Comparison of ENCODE assay signal across 8 mouse cellular contexts in the genomic region with DNA sequence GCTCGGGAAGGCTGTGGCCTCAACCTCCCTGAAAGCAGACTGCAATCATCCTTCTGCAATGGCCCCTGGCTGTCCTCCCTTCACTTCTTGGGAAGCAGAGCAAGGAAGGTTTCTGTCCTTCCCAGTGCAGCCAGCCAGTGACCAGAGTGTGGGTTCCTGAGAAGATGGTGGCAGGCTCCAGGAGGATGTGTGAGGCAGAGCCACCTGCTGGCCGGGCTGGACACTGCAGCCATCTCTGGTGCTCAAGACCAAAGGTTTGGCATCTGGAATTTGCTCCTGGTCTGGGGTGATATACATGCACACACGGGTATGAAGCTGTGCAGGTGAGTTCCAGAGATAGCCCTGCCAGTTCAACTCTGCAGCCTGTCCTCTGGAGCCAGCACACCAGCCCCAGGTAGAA.
DNase-seq lines count a peak whose midpoint lies in the region; ATAC-seq and TF ChIP-seq lines count a peak whose summit lies in the region.

No protein-coding gene starts in this region.

- H3K9me3 ChIP-seq in heart, embryonic 11.5 days (replicated peaks; ENCODE audit: control insufficient read depth, low read length) = no peaks in the 10 kb centered on the region
- peaks cover 53% of the 10 kb centered on the region for H3K9me3 ChIP-seq in CH12.LX (replicated peaks; ENCODE audit: low read length)
- no peaks in the 10 kb centered on the region for H3K9me3 ChIP-seq in embryonic facial prominence, embryonic 11.5 days (replicated peaks; ENCODE audit: control insufficient read depth, low read length)
- H3K9me3 ChIP-seq in lung, embryonic 16.5 days (ENCODE audit: control insufficient read depth, low read length) = no peaks in the 10 kb centered on the region

- TF ChIP-seq EP300 in CH12.LX (IDR thresholded peaks at IDR 0.05; ENCODE audit: low read length) = no peak

- in situ Hi-C loops in CH12.LX (cut with MboI; ENCODE audit: low pct_ligation_motif_present, low pct_unique_long_range_greater_than_20kb, low sequenced_read_pairs) = loop anchor here (25.0 kb wide), 1 partner anchor 1571 kb away; no protein-coding TSS in a partner anchor

- dilution Hi-C loops in CH12.LX (cut with MboI; ENCODE audit: extremely low pct_ligation_motif_present, extremely low pct_unique_long_range_greater_than_20kb, low sequenced_read_pairs) = no loop called here

- 35% methylated on average over 3 of the region's 3 CpGs for WGBS in heart, embryonic 11.5 days (ENCODE audit: insufficient replicate concordance)
- WGBS in bone marrow, adult 2 months = 28% methylated on average over 3 of the region's 3 CpGs
- WGBS in embryonic facial prominence, embryonic 11.5 days = 25% methylated on average over 3 of the region's 3 CpGs
- WGBS in lung, embryonic 16.5 days = 26% methylated on average over 3 of the region's 3 CpGs

- no peak for TF ChIP-seq POLR2A in CH12.LX (IDR thresholded peaks at IDR 0.05; ENCODE audit: low read depth, low read length)
- TF ChIP-seq POLR2A in bone marrow, adult 2 months (IDR thresholded peaks at IDR 0.05; ENCODE audit: borderline replicate concordance, control insufficient read depth, low read depth, low read length) = no peak

- no peak overlapping the region for H3K27ac ChIP-seq in heart, embryonic 11.5 days (ENCODE audit: low read depth, low read length)
- H3K27ac ChIP-seq in CH12.LX (ENCODE audit: insufficient read depth, low read depth) = no peak overlapping the region
- no peak overlapping the region for H3K27ac ChIP-seq in bone marrow, adult 2 months (ENCODE audit: control insufficient read depth, insufficient read depth, low read depth, low read length, poor library complexity)
- H3K27ac ChIP-seq in embryonic facial prominence, embryonic 11.5 days (replicated peaks; ENCODE audit: low read depth, low read length) = no peak overlapping the region
- no peak overlapping the region for H3K27ac ChIP-seq in lung, embryonic 16.5 days (ENCODE audit: low read length)

- DNase-seq in heart, adult 11 months = peak; percentile 79
- DNase-seq in CH12.LX (ENCODE audit: extremely low read depth) = peak; percentile 8
- peak; percentile 73 for DNase-seq in embryonic facial prominence, embryonic 11.5 days (ENCODE audit: low spot score)
- peak; percentile 6 to 64 for DNase-seq in layer of hippocampus, adult 18-20 months (ENCODE audit: low spot score in 2 of 2)
- peak; percentile 53 for DNase-seq in thymus, postnatal 4 days

- peak; percentile 21 for TF ChIP-seq RAD21 in CH12.LX (IDR thresholded peaks at IDR 0.05; ENCODE audit: low read depth, low read length)

- no peak overlapping the region for H3K4me2 ChIP-seq in heart, embryonic 11.5 days
- no peak overlapping the region for H3K4me2 ChIP-seq in CH12.LX (ENCODE audit: insufficient read depth, low read depth, poor library complexity, severe bottlenecking)
- no peak overlapping the region for H3K4me2 ChIP-seq in embryonic facial prominence, embryonic 11.5 days (ENCODE audit: low read depth, low read length)
- H3K4me2 ChIP-seq in lung, embryonic 16.5 days (ENCODE audit: low read depth, low read length) = no peak overlapping the region

- no peak overlapping the region for H3K4me3 ChIP-seq in heart, embryonic 11.5 days (ENCODE audit: low read depth, low read length)
- H3K4me3 ChIP-seq in CH12.LX (replicated peaks in 1 of 3; ENCODE audit: low read depth in 2 of 3, low read length in 2 of 3, poor library complexity in 1 of 3) = no peak overlapping the region
- H3K4me3 ChIP-seq in bone marrow, adult 2 months (replicated peaks; ENCODE audit: control insufficient read depth, low read depth, low read length) = no peak overlapping the region
- H3K4me3 ChIP-seq in embryonic facial prominence, embryonic 11.5 days (ENCODE audit: low read depth, low read length) = no peak overlapping the region
- no peak overlapping the region for H3K4me3 ChIP-seq in lung, embryonic 16.5 days (ENCODE audit: low read length)

- no peak for ATAC-seq in heart, embryonic 11.5 days (replicated peaks; ENCODE audit: insufficient number of reproducible peaks, low FRiP score, low TSS enrichment)
- no peak for ATAC-seq in embryonic facial prominence, embryonic 11.5 days (replicated peaks; ENCODE audit: insufficient number of reproducible peaks, low FRiP score, low TSS enrichment, low read depth)
- ATAC-seq in lung, embryonic 16.5 days (ENCODE audit: low read depth) = peak; percentile 17; the same call in 1 of the 2 replicates

- H3K79me2 ChIP-seq in CH12.LX (replicated peaks; ENCODE audit: control insufficient read depth, extremely low read depth, insufficient read depth, poor library complexity, severe bottlenecking) = no peaks in the 10 kb centered on the region

- H3K9ac ChIP-seq in heart, embryonic 11.5 days (ENCODE audit: low read depth, low read length) = no peak overlapping the region
- H3K9ac ChIP-seq in CH12.LX (ENCODE audit: insufficient read depth, low read depth) = no peak overlapping the region
- no peak overlapping the region for H3K9ac ChIP-seq in embryonic facial prominence, embryonic 11.5 days (replicated peaks; ENCODE audit: low read length)
- H3K9ac ChIP-seq in lung, embryonic 16.5 days (ENCODE audit: low read length) = no peak overlapping the region

- H3K4me1 ChIP-seq in heart, embryonic 11.5 days (ENCODE audit: control insufficient read depth, insufficient read depth, low read length) = no peaks in the 10 kb centered on the region
- no peaks in the 10 kb centered on the region for H3K4me1 ChIP-seq in CH12.LX (ENCODE audit: control insufficient read depth in 1 of 2, insufficient read depth in 2 of 2)
- H3K4me1 ChIP-seq in bone marrow, adult 2 months (ENCODE audit: control insufficient read depth, insufficient read depth, low read length) = no peaks in the 10 kb centered on the region
- H3K4me1 ChIP-seq in embryonic facial prominence, embryonic 11.5 days (ENCODE audit: control insufficient read depth, insufficient read depth, low read length) = no peaks in the 10 kb centered on the region
- H3K4me1 ChIP-seq in lung, embryonic 16.5 days (replicated peaks; ENCODE audit: control insufficient read depth, insufficient read depth, low read length) = no peaks in the 10 kb centered on the region

- H3K36me3 ChIP-seq in heart, embryonic 11.5 days (ENCODE audit: control insufficient read depth, insufficient read depth, low read length) = no peaks in the 10 kb centered on the region
- no peaks in the 10 kb centered on the region for H3K36me3 ChIP-seq in CH12.LX (replicated peaks in 1 of 2; ENCODE audit: control insufficient read depth in 1 of 2, insufficient read depth in 1 of 2, low read length in 1 of 2)
- no peaks in the 10 kb centered on the region for H3K36me3 ChIP-seq in embryonic facial prominence, embryonic 11.5 days (replicated peaks; ENCODE audit: control insufficient read depth, insufficient read depth, low read depth, low read length)
- no peaks in the 10 kb centered on the region for H3K36me3 ChIP-seq in lung, embryonic 16.5 days (ENCODE audit: control insufficient read depth, insufficient read depth, low read length)

- TF ChIP-seq CTCF in CH12.LX (conservative IDR thresholded peaks at IDR 0.05 in 1 of 2, IDR thresholded peaks at IDR 0.05 in 1 of 2; ENCODE audit: low read depth in 2 of 2, low read length in 2 of 2) = peak in 1 of 2 experiments; percentile 43; a peak in 2 of 4 replicates
- peak; percentile 42; the same call in 1 of the 2 replicates for TF ChIP-seq CTCF in bone marrow, adult 2 months (IDR thresholded peaks at IDR 0.05; ENCODE audit: control insufficient read depth, insufficient read depth, low read length)

- no peaks in the 10 kb centered on the region for H3K27me3 ChIP-seq in heart, embryonic 11.5 days (ENCODE audit: control insufficient read depth, insufficient read depth, low read length)
- no peaks in the 10 kb centered on the region for H3K27me3 ChIP-seq in CH12.LX (replicated peaks)
- H3K27me3 ChIP-seq in embryonic facial prominence, embryonic 11.5 days (ENCODE audit: control insufficient read depth, insufficient read depth, low read length) = no peaks in the 10 kb centered on the region
- no peaks in the 10 kb centered on the region for H3K27me3 ChIP-seq in lung, embryonic 16.5 days (ENCODE audit: control insufficient read depth, insufficient read depth, low read depth, low read length)

TF ChIP-seq in CH12.LX, 34 proteins besides CTCF, POLR2A, EP300 and RAD21:
- TF ChIP-seq SMC3 (IDR thresholded peaks at IDR 0.05; ENCODE audit: low read depth, low read length) (peak; percentile 40), ELF1 (IDR thresholded peaks at IDR 0.05; ENCODE audit: low read depth, low read length) (no peak), POLR2AphosphoS2 (IDR thresholded peaks at IDR 0.05; ENCODE audit: low read depth, low read length) (no peak)

Comparison
In these comparisons a context has a peak if more than half of its experiments do, and no peak if none do; other contexts are left out.
1. DNase-seq: peak in every context shown above with its lines; median percentile 79 in heart, adult 11 months; 73 in embryonic facial prominence, embryonic 11.5 days; 53 in thymus, postnatal 4 days; 35 in layer of hippocampus, adult 18-20 months; 8 in CH12.LX.